Mouse (Mus musculus): Measurements from ENCODE around the gene Cib2. TPM values are rescaled to one million over a fixed set of nuclear protein-coding genes. Genes with fewer than 3 reads are reported as not detected.

Cib2 gene
- polyA plus RNA-seq (2012; fragmentation: generic; extraction: Trizol) = 1.3 TPM

GRCm38 (mm10) chr9:54559771-54560471 lies at the start of gene Cib2:
Gene Cib2, minus strand, starts transcription at chr9:54560218.
- H3K4me3 ChIP-seq = no peak within 1 kb of the TSS
- peak within 1 kb of the TSS; percentile 63 for H3K4me2 ChIP-seq (ENCODE audit: low read depth)
- no peaks in the 10 kb centered on the region for H3K36me3 ChIP-seq (ENCODE audit: control insufficient read depth, insufficient read depth)
- H3K27me3 ChIP-seq (ENCODE audit: control insufficient read depth, insufficient read depth, insufficient read length) = peaks cover 14% of the 10 kb centered on the region
- no peak within 1 kb of the TSS for H3ac ChIP-seq (ENCODE audit: control insufficient read depth, insufficient read length)
- TF ChIP-seq POLR2A (IDR thresholded peaks at IDR 0.05; ENCODE audit: insufficient read length, low read depth) (peak; percentile 27), USF1 (IDR thresholded peaks at IDR 0.05; ENCODE audit: low read depth) (no peak)
- H3K79me2 ChIP-seq (ENCODE audit: control insufficient read depth, insufficient read depth) = no peaks in the 10 kb centered on the region

GRCm38 (mm10) chr9:54604886-54605285 lies 44.9 kb upstream of the Cib2 start:
- no peak overlapping the region for H3K4me3 ChIP-seq
- TF ChIP-seq TCF3 (IDR thresholded peaks at IDR 0.05; ENCODE audit: insufficient read length, low read depth) = no peak
- no peak for TF ChIP-seq MYOD1 (IDR thresholded peaks at IDR 0.05; ENCODE audit: control insufficient read depth in 1 of 3, insufficient read length in 2 of 3, low read depth in 2 of 3)
- TF ChIP-seq POLR2AphosphoS2 (IDR thresholded peaks at IDR 0.05; ENCODE audit: insufficient read length, low read depth) = no peak
- no peak for TF ChIP-seq MYOG (IDR thresholded peaks at IDR 0.05; ENCODE audit: control insufficient read depth in 1 of 3, insufficient read depth in 1 of 3, insufficient read length in 2 of 3, low read depth in 2 of 3)
- no peak for TF ChIP-seq MAX (IDR thresholded peaks at IDR 0.05; ENCODE audit: low read depth)
- H3ac ChIP-seq (ENCODE audit: control insufficient read depth, insufficient read length) = no peak overlapping the region
- H3K27me3 ChIP-seq (ENCODE audit: control insufficient read depth, insufficient read depth, insufficient read length) = no peaks in the 10 kb centered on the region
- H3K4me2 ChIP-seq (ENCODE audit: low read depth) = no peak overlapping the region
- H3K79me2 ChIP-seq (ENCODE audit: control insufficient read depth, insufficient read depth) = no peaks in the 10 kb centered on the region
- peaks cover 34% of the 10 kb centered on the region for H3K36me3 ChIP-seq (ENCODE audit: control insufficient read depth, insufficient read depth)

GRCm38 (mm10) chr9:54604131-54604654 lies 44.2 kb upstream of the Cib2 start:
- H3ac ChIP-seq (ENCODE audit: control insufficient read depth, insufficient read length) = no peak overlapping the region
- TF ChIP-seq CEBPB (IDR thresholded peaks at IDR 0.05; ENCODE audit: insufficient read depth, poor library complexity, severe bottlenecking) (no peak), MAX (IDR thresholded peaks at IDR 0.05; ENCODE audit: low read depth) (no peak), SRF (IDR thresholded peaks at IDR 0.05; ENCODE audit: control insufficient read depth, insufficient read length, low read depth) (no peak), MYOD1 (IDR thresholded peaks at IDR 0.05; ENCODE audit: control insufficient read depth in 1 of 3, insufficient read length in 2 of 3, low read depth in 2 of 3) (no peak), POLR2A (IDR thresholded peaks at IDR 0.05; ENCODE audit: insufficient read length, low read depth) (no peak), TCF12 (IDR thresholded peaks at IDR 0.05; ENCODE audit: insufficient read depth, poor library complexity, severe bottlenecking) (no peak), POLR2AphosphoS2 (IDR thresholded peaks at IDR 0.05; ENCODE audit: insufficient read length, low read depth) (no peak), REST (IDR thresholded peaks at IDR 0.05; ENCODE audit: insufficient read depth, insufficient read length) (no peak)
- H3K27me3 ChIP-seq (ENCODE audit: control insufficient read depth, insufficient read depth, insufficient read length) = no peaks in the 10 kb centered on the region
- no peak overlapping the region for H3K4me2 ChIP-seq (ENCODE audit: low read depth)
- no peaks in the 10 kb centered on the region for H3K79me2 ChIP-seq (ENCODE audit: control insufficient read depth, insufficient read depth)
- peaks cover 40% of the 10 kb centered on the region for H3K36me3 ChIP-seq (ENCODE audit: control insufficient read depth, insufficient read depth)
- no peak overlapping the region for H3K4me3 ChIP-seq

- H3K4me3 ChIP-seq = no peak overlapping the region
- no peaks in the 10 kb centered on the region for H3K27me3 ChIP-seq (ENCODE audit: control insufficient read depth, insufficient read depth, insufficient read length)
- no peak overlapping the region for H3ac ChIP-seq (ENCODE audit: control insufficient read depth, insufficient read length)
- H3K4me2 ChIP-seq (ENCODE audit: low read depth) = no peak overlapping the region
- no peaks in the 10 kb centered on the region for H3K79me2 ChIP-seq (ENCODE audit: control insufficient read depth, insufficient read depth)
- H3K36me3 ChIP-seq (ENCODE audit: control insufficient read depth, insufficient read depth) = peaks cover 52% of the 10 kb centered on the region
- TF ChIP-seq CEBPB (IDR thresholded peaks at IDR 0.05; ENCODE audit: insufficient read depth, poor library complexity, severe bottlenecking) (no peak), TCF3 (IDR thresholded peaks at IDR 0.05; ENCODE audit: insufficient read length, low read depth) (no peak), USF1 (IDR thresholded peaks at IDR 0.05; ENCODE audit: low read depth) (no peak), E2F4 (IDR thresholded peaks at IDR 0.05; ENCODE audit: insufficient read depth) (no peak), REST (IDR thresholded peaks at IDR 0.05; ENCODE audit: insufficient read depth, insufficient read length) (no peak), MYOD1 (IDR thresholded peaks at IDR 0.05; ENCODE audit: control insufficient read depth in 1 of 3, insufficient read length in 2 of 3, low read depth in 2 of 3) (no peak), MYOG (IDR thresholded peaks at IDR 0.05; ENCODE audit: control insufficient read depth in 1 of 3, insufficient read depth in 1 of 3, insufficient read length in 2 of 3, low read depth in 2 of 3) (no peak)
These were observed 42.9 kb upstream of the Cib2 start for GRCm38 (mm10) chr9:54602916-54603315.

- no peaks in the 10 kb centered on the region for H3K27me3 ChIP-seq (ENCODE audit: control insufficient read depth, insufficient read depth, insufficient read length)
- H3K4me3 ChIP-seq = no peak overlapping the region
- TF ChIP-seq SRF (IDR thresholded peaks at IDR 0.05; ENCODE audit: control insufficient read depth, insufficient read length, low read depth) (no peak), POLR2AphosphoS2 (IDR thresholded peaks at IDR 0.05; ENCODE audit: insufficient read length, low read depth) (peak; percentile 21), TCF3 (IDR thresholded peaks at IDR 0.05; ENCODE audit: insufficient read length, low read depth) (no peak)
- no peak overlapping the region for H3K4me2 ChIP-seq (ENCODE audit: low read depth)
- peaks cover 56% of the 10 kb centered on the region for H3K36me3 ChIP-seq (ENCODE audit: control insufficient read depth, insufficient read depth)
- no peaks in the 10 kb centered on the region for H3K79me2 ChIP-seq (ENCODE audit: control insufficient read depth, insufficient read depth)
- no peak overlapping the region for H3ac ChIP-seq (ENCODE audit: control insufficient read depth, insufficient read length)
These were observed 42.4 kb upstream of the Cib2 start for GRCm38 (mm10) chr9:54602386-54602785.

Measured in myocyte (in vitro differentiated cells).